Mouse (Mus musculus): ENCODE results near the gene Car4. TPM values are rescaled to one million over a fixed set of nuclear protein-coding genes. Genes with fewer than 3 reads are reported as not detected.

Car4 gene
- polyA plus RNA-seq, 1 experiment from 2014 or later, result 7.1 TPM

DNA sequence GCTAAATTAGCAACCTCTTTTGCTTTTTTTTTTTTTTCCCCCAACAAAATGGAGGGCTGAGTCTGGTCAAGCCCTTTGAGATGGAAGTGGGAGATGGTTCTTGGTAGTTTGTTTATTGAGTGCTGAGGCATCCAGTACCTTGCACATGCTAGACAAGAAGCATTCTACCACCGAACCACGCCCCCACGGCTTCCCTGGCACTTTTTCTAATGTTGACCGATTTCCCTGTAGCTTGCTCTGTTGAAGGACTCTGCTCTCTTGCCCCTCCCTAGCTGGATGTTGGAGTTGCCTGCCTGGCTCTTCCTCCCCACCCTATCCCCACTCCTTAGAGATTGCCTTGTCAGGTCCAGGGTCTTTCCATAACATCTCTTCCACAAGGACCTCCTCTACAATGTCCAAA, 5.0 kb downstream of the Car4 start:
- no peaks in the 10 kb centered on the region for H3K9me3 ChIP-seq (ENCODE audit: control insufficient read depth, low read length)
- no peak overlapping the region for H3K4me2 ChIP-seq (ENCODE audit: low read length)
- no peak overlapping the region for H3K4me3 ChIP-seq (ENCODE audit: low read length)
- H3K9ac ChIP-seq (ENCODE audit: low read depth, low read length), result no peak overlapping the region
- no peak for ATAC-seq
- peaks cover 15% of the 10 kb centered on the region for H3K27me3 ChIP-seq (replicated peaks; ENCODE audit: control insufficient read depth, insufficient read depth, low read length)
- WGBS, result 93% methylated on average over 4 of the region's 4 CpGs
- H3K4me1 ChIP-seq (ENCODE audit: control insufficient read depth, insufficient read depth, low read depth, low read length), result peaks cover 11% of the 10 kb centered on the region
- no peaks in the 10 kb centered on the region for H3K36me3 ChIP-seq (ENCODE audit: control insufficient read depth, insufficient read depth, low read length)
- no peak overlapping the region for H3K27ac ChIP-seq (ENCODE audit: low read depth, low read length)

GRCm38 (mm10) chr11:84963556-84963955, 6.0 kb downstream of the Car4 start:
- Histone ChIP-seq H3K4me1 (ENCODE audit: control insufficient read depth, insufficient read depth, low read depth, low read length) (peaks cover 3% of the 10 kb centered on the region), H3K27me3 (replicated peaks; ENCODE audit: control insufficient read depth, insufficient read depth, low read length) (peaks cover 7% of the 10 kb centered on the region), H3K4me2 (ENCODE audit: low read length) (no peak overlapping the region), H3K36me3 (ENCODE audit: control insufficient read depth, insufficient read depth, low read length) (no peaks in the 10 kb centered on the region), H3K9ac (ENCODE audit: low read depth, low read length) (no peak overlapping the region), H3K27ac (ENCODE audit: low read depth, low read length) (no peak overlapping the region), H3K9me3 (ENCODE audit: control insufficient read depth, low read length) (no peaks in the 10 kb centered on the region), H3K4me3 (ENCODE audit: low read length) (no peak overlapping the region)
- no peak for ATAC-seq
- 84% methylated on average over 3 of the region's 3 CpGs for WGBS

- Histone ChIP-seq H3K36me3 (ENCODE audit: control insufficient read depth, insufficient read depth, low read length) (no peaks in the 10 kb centered on the region), H3K4me1 (ENCODE audit: control insufficient read depth, insufficient read depth, low read depth, low read length) (no peaks in the 10 kb centered on the region), H3K9ac (ENCODE audit: low read depth, low read length) (no peak overlapping the region), H3K4me2 (ENCODE audit: low read length) (no peak overlapping the region), H3K9me3 (ENCODE audit: control insufficient read depth, low read length) (no peaks in the 10 kb centered on the region), H3K27ac (ENCODE audit: low read depth, low read length) (no peak overlapping the region), H3K27me3 (replicated peaks; ENCODE audit: control insufficient read depth, insufficient read depth, low read length) (no peaks in the 10 kb centered on the region), H3K4me3 (ENCODE audit: low read length) (no peak overlapping the region)
- ATAC-seq, result no peak
- WGBS, result 38% methylated on average over 4 of the region's 4 CpGs
These were observed 9.1 kb downstream of the Car4 start for GRCm38 (mm10) chr11:84966696-84967095.

GRCm38 (mm10) chr11:84967113-84967512, 9.5 kb downstream of the Car4 start:
- no peak overlapping the region for H3K4me3 ChIP-seq (ENCODE audit: low read length)
- H3K4me1 ChIP-seq (ENCODE audit: control insufficient read depth, insufficient read depth, low read depth, low read length), result no peaks in the 10 kb centered on the region
- no peak overlapping the region for H3K27ac ChIP-seq (ENCODE audit: low read depth, low read length)
- no peaks in the 10 kb centered on the region for H3K9me3 ChIP-seq (ENCODE audit: control insufficient read depth, low read length)
- H3K27me3 ChIP-seq (replicated peaks; ENCODE audit: control insufficient read depth, insufficient read depth, low read length), result no peaks in the 10 kb centered on the region
- H3K9ac ChIP-seq (ENCODE audit: low read depth, low read length), result no peak overlapping the region
- 3% methylated on average over 5 of the region's 5 CpGs for WGBS
- H3K4me2 ChIP-seq (ENCODE audit: low read length), result no peak overlapping the region
- ATAC-seq, result peak; percentile 50; the same call in 1 of the 2 replicates
- H3K36me3 ChIP-seq (ENCODE audit: control insufficient read depth, insufficient read depth, low read length), result no peaks in the 10 kb centered on the region

DNA sequence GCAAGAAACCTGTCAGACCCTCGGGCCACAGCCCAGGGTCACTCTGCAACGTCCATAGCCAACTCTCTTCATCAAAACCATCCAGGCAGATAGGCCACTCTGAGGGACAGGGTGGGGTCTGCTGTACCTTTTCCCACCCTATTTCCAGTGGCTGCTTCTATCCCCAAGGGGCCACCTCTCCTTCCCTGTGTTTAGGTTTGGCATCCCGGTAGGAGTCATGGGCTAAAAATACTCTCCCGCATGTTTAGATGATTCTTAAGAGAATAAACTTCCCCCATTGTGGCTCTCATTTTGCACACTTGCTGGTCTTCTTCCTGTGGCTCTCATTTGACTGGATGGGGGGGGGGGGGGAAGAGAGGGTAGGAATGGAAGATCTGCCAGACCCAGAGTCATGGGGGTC, 10.7 kb downstream of the Car4 start:
- Histone ChIP-seq H3K9ac (ENCODE audit: low read depth, low read length) (no peak overlapping the region), H3K27me3 (replicated peaks; ENCODE audit: control insufficient read depth, insufficient read depth, low read length) (no peaks in the 10 kb centered on the region), H3K4me1 (ENCODE audit: control insufficient read depth, insufficient read depth, low read depth, low read length) (no peaks in the 10 kb centered on the region), H3K9me3 (ENCODE audit: control insufficient read depth, low read length) (no peaks in the 10 kb centered on the region), H3K27ac (ENCODE audit: low read depth, low read length) (no peak overlapping the region), H3K36me3 (ENCODE audit: control insufficient read depth, insufficient read depth, low read length) (no peaks in the 10 kb centered on the region), H3K4me2 (ENCODE audit: low read length) (no peak overlapping the region), H3K4me3 (ENCODE audit: low read length) (no peak overlapping the region)
- ATAC-seq, result no peak
- WGBS, result 78% methylated on average over 4 of the region's 4 CpGs

DNA sequence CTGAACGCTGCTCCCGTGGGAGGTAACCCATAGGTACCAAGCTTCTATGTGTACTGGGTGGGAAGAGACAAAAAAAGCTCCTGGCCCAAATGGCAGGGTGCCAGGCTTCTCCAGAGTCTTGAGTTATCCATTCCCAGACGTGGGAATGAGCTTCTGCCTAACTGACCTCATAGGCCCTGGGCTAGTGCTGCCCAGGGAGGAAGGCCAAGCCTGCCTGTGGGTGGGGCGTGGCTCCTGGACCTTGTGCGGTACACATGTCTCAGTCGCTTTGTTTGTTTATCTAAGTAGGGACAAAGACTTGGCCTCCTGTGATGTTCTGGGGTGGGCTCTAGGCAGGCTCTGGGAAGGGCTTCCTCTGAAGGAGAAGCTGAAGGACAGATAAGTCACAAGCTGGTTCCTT, 11.2 kb downstream of the Car4 start:
- ATAC-seq, result no peak
- Histone ChIP-seq H3K4me1 (ENCODE audit: control insufficient read depth, insufficient read depth, low read depth, low read length) (no peaks in the 10 kb centered on the region), H3K9ac (ENCODE audit: low read depth, low read length) (no peak overlapping the region), H3K27ac (ENCODE audit: low read depth, low read length) (no peak overlapping the region), H3K4me2 (ENCODE audit: low read length) (no peak overlapping the region), H3K36me3 (ENCODE audit: control insufficient read depth, insufficient read depth, low read length) (no peaks in the 10 kb centered on the region), H3K4me3 (ENCODE audit: low read length) (no peak overlapping the region), H3K9me3 (ENCODE audit: control insufficient read depth, low read length) (no peaks in the 10 kb centered on the region), H3K27me3 (replicated peaks; ENCODE audit: control insufficient read depth, insufficient read depth, low read length) (no peaks in the 10 kb centered on the region)
- WGBS, result 63% methylated on average over 6 of the region's 6 CpGs

GRCm38 (mm10) chr11:84972067-84972466, 14.5 kb downstream of the Car4 start:
- Histone ChIP-seq H3K9ac (ENCODE audit: low read depth, low read length) (no peak overlapping the region), H3K36me3 (ENCODE audit: control insufficient read depth, insufficient read depth, low read length) (no peaks in the 10 kb centered on the region), H3K27ac (ENCODE audit: low read depth, low read length) (no peak overlapping the region), H3K9me3 (ENCODE audit: control insufficient read depth, low read length) (no peaks in the 10 kb centered on the region), H3K4me2 (ENCODE audit: low read length) (no peak overlapping the region), H3K4me3 (ENCODE audit: low read length) (no peak overlapping the region), H3K4me1 (ENCODE audit: control insufficient read depth, insufficient read depth, low read depth, low read length) (no peaks in the 10 kb centered on the region), H3K27me3 (replicated peaks; ENCODE audit: control insufficient read depth, insufficient read depth, low read length) (no peaks in the 10 kb centered on the region)
- ATAC-seq, result no peak
- 66% methylated on average over 3 of the region's 3 CpGs for WGBS

DNA sequence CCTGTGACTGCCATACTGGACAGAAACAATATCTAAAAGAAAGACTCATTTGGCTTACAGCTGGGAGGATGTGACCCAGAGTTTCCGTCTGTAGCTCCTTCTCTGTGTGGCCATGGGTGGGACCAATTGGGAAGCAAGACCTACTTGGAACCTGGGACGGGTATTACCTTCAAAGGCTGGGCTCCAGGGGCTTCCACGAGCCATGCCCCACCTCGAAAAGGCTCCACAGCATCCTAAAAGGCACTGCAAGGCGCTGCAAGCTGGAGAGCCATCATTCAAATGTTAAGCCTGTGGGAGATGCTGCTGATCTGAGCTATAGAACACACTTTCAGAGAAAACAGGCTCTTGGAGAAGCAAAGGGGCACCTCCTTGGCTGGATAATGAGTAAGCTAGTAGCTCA, 16.1 kb downstream of the Car4 start:
- no peak for ATAC-seq
- Histone ChIP-seq H3K9me3 (ENCODE audit: control insufficient read depth, low read length) (no peaks in the 10 kb centered on the region), H3K4me1 (ENCODE audit: control insufficient read depth, insufficient read depth, low read depth, low read length) (no peaks in the 10 kb centered on the region), H3K9ac (ENCODE audit: low read depth, low read length) (no peak overlapping the region), H3K27me3 (replicated peaks; ENCODE audit: control insufficient read depth, insufficient read depth, low read length) (no peaks in the 10 kb centered on the region), H3K4me2 (ENCODE audit: low read length) (no peak overlapping the region), H3K4me3 (ENCODE audit: low read length) (no peak overlapping the region), H3K27ac (ENCODE audit: low read depth, low read length) (no peak overlapping the region), H3K36me3 (ENCODE audit: control insufficient read depth, insufficient read depth, low read length) (no peaks in the 10 kb centered on the region)
- 60% methylated on average over 5 of the region's 5 CpGs for WGBS

GRCm38 (mm10) chr11:84974582-84974981, 17.0 kb downstream of the Car4 start:
- H3K4me3 ChIP-seq (ENCODE audit: low read length), result no peak overlapping the region
- no peak overlapping the region for H3K27ac ChIP-seq (ENCODE audit: low read depth, low read length)
- no peak overlapping the region for H3K4me2 ChIP-seq (ENCODE audit: low read length)
- H3K36me3 ChIP-seq (ENCODE audit: control insufficient read depth, insufficient read depth, low read length), result no peaks in the 10 kb centered on the region
- no peaks in the 10 kb centered on the region for H3K9me3 ChIP-seq (ENCODE audit: control insufficient read depth, low read length)
- no peak for ATAC-seq
- 79% methylated on average over 7 of the region's 7 CpGs for WGBS
- no peaks in the 10 kb centered on the region for H3K27me3 ChIP-seq (replicated peaks; ENCODE audit: control insufficient read depth, insufficient read depth, low read length)
- H3K4me1 ChIP-seq (ENCODE audit: control insufficient read depth, insufficient read depth, low read depth, low read length), result no peaks in the 10 kb centered on the region
- H3K9ac ChIP-seq (ENCODE audit: low read depth, low read length), result no peak overlapping the region

DNA sequence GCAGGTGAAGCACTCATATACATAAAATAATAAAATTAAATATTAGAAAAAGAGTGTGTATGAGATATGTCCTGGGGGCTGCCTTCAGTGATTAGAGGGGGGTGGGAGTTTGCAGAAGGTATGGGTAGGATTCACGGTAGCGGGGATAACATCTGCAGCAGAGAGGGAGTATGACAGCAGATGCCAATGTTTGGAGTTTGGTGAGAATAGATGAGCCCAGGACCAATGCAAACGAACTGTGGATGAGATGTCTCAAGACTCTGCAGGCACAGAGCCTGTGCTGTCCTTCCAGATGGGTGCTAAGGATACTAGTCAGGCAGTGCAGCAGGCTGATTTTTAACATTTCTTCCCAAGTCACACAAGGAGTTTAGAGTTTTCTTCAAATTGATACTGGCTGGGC, 19.1 kb downstream of the Car4 start:
- 86% methylated on average over 3 of the region's 3 CpGs for WGBS
- Histone ChIP-seq H3K9ac (ENCODE audit: low read depth, low read length) (no peak overlapping the region), H3K4me1 (ENCODE audit: control insufficient read depth, insufficient read depth, low read depth, low read length) (no peaks in the 10 kb centered on the region), H3K4me2 (ENCODE audit: low read length) (no peak overlapping the region), H3K27ac (ENCODE audit: low read depth, low read length) (no peak overlapping the region), H3K27me3 (replicated peaks; ENCODE audit: control insufficient read depth, insufficient read depth, low read length) (no peaks in the 10 kb centered on the region), H3K4me3 (ENCODE audit: low read length) (no peak overlapping the region), H3K36me3 (ENCODE audit: control insufficient read depth, insufficient read depth, low read length) (no peaks in the 10 kb centered on the region), H3K9me3 (ENCODE audit: control insufficient read depth, low read length) (no peaks in the 10 kb centered on the region)
- no peak for ATAC-seq

Data from hindbrain, embryonic 16.5 days (tissue).